ENCODE assay signal across 27 mouse cellular contexts in genomic region chr11:43790446-43790845, GRCm38 (mm10). TPM values are rescaled to one million over a fixed set of nuclear protein-coding genes. Genes with fewer than 3 reads are reported as not detected.
DNase-seq lines count a peak whose midpoint lies in the region; ATAC-seq and TF ChIP-seq lines count a peak whose summit lies in the region.
"Had no signal": no experiment of that assay in that cellular context is flagged by ENCODE, and none has a peak within 500 bp of the region (broad histone marks: within the 10 kb centered on the region; RNA-seq: fewer than 3 reads in every experiment).

No protein-coding gene starts in this region.

- no peak for TF ChIP-seq CTCF in heart, postnatal 0 days (IDR thresholded peaks at IDR 0.05; ENCODE audit: low read depth)
- TF ChIP-seq CTCF in left cerebral cortex, adult 2 months (IDR thresholded peaks at IDR 0.05), result no peak

- H3K9ac ChIP-seq in lung, embryonic 16.5 days (ENCODE audit: low read length), result no peak overlapping the region
- no peak overlapping the region for H3K9ac ChIP-seq in heart, postnatal 0 days (replicated peaks; ENCODE audit: low read depth, low read length)
- H3K9ac ChIP-seq: embryonic facial prominence, embryonic 13.5 days; forebrain, embryonic 13.5 days; hindbrain, embryonic 13.5 days; limb, embryonic 13.5 days; liver, embryonic 12.5 days; lung, embryonic 14.5 days; midbrain, embryonic 12.5 days; neural tube, embryonic 15.5 days; stomach, embryonic 15.5 days had no signal

- peak; percentile 86; the same call in 1 of the 2 replicates for TF ChIP-seq EP300 in heart, postnatal 0 days (IDR thresholded peaks at IDR 0.05; ENCODE audit: low read depth)

- H3K9me3 ChIP-seq in lung, embryonic 16.5 days (ENCODE audit: control insufficient read depth, low read length), result no peaks in the 10 kb centered on the region
- H3K9me3 ChIP-seq in heart, postnatal 0 days (replicated peaks; ENCODE audit: control insufficient read depth, low read length), result no peaks in the 10 kb centered on the region
- H3K9me3 ChIP-seq: embryonic facial prominence, embryonic 13.5 days; forebrain, embryonic 13.5 days; hindbrain, embryonic 13.5 days; limb, embryonic 13.5 days; liver, embryonic 12.5 days; neural tube, embryonic 15.5 days; stomach, embryonic 15.5 days had no signal

- H3K4me2 ChIP-seq in lung, embryonic 16.5 days (ENCODE audit: low read depth, low read length), result no peak overlapping the region
- peak overlapping the region; percentile 12; the same call in 1 of the 2 replicates for H3K4me2 ChIP-seq in heart, postnatal 0 days (ENCODE audit: low read depth, low read length)
- H3K4me2 ChIP-seq: embryonic facial prominence, embryonic 13.5 days; forebrain, embryonic 13.5 days; hindbrain, embryonic 13.5 days; limb, embryonic 13.5 days; liver, embryonic 12.5 days; lung, embryonic 14.5 days; midbrain, embryonic 12.5 days; neural tube, embryonic 15.5 days; stomach, embryonic 15.5 days had no signal

- H3K4me1 ChIP-seq in lung, embryonic 16.5 days (replicated peaks; ENCODE audit: control insufficient read depth, insufficient read depth, low read length), result no peaks in the 10 kb centered on the region
- H3K4me1 ChIP-seq in heart, postnatal 0 days (ENCODE audit: control insufficient read depth, insufficient read depth), result peaks cover 17% of the 10 kb centered on the region
- H3K4me1 ChIP-seq: embryonic facial prominence, embryonic 13.5 days; forebrain, embryonic 13.5 days; hindbrain, embryonic 13.5 days; limb, embryonic 13.5 days; liver, embryonic 12.5 days; midbrain, embryonic 12.5 days; neural tube, embryonic 15.5 days; stomach, embryonic 15.5 days had no signal

- H3K27ac ChIP-seq in lung, embryonic 16.5 days (ENCODE audit: low read length), result no peak overlapping the region
- H3K27ac ChIP-seq in heart, postnatal 0 days (ENCODE audit: low read depth), result peak overlapping the region; percentile 77
- no peak overlapping the region for H3K27ac ChIP-seq in left cerebral cortex, adult 2 months
- H3K27ac ChIP-seq: embryonic facial prominence, embryonic 13.5 days; forebrain, embryonic 13.5 days; hindbrain, embryonic 13.5 days; limb, embryonic 13.5 days; liver, embryonic 12.5 days; midbrain, embryonic 12.5 days; neural tube, embryonic 15.5 days; stomach, embryonic 15.5 days had no signal

- peak; percentile 54; the same call in 1 of the 2 replicates for ATAC-seq in lung, embryonic 16.5 days (ENCODE audit: low read depth)
- ATAC-seq in heart, postnatal 0 days (ENCODE audit: insufficient read depth, low read depth), result peak; percentile 88
- ATAC-seq: CD4-positive, CD25-positive, alpha-beta regulatory T cell, adult 4 months; forebrain, embryonic 13.5 days; liver, embryonic 12.5 days had no signal

- H3K4me3 ChIP-seq in lung, embryonic 16.5 days (ENCODE audit: low read length), result no peak overlapping the region
- H3K4me3 ChIP-seq in heart, postnatal 0 days (ENCODE audit: low read depth, low read length), result no peak overlapping the region
- no peak overlapping the region for H3K4me3 ChIP-seq in left cerebral cortex, adult 2 months
- H3K4me3 ChIP-seq: embryonic facial prominence, embryonic 13.5 days; erythroblast, embryonic 14.5 days; forebrain, embryonic 13.5 days; hindbrain, embryonic 13.5 days; limb, embryonic 13.5 days; liver, embryonic 12.5 days; midbrain, embryonic 12.5 days; neural tube, embryonic 15.5 days; stomach, embryonic 15.5 days had no signal

- intact Hi-C loops in left cerebral cortex, adult 2 months (cut with DNase I), result no loop called here

- no peaks in the 10 kb centered on the region for H3K36me3 ChIP-seq in lung, embryonic 16.5 days (ENCODE audit: control insufficient read depth, insufficient read depth, low read length)
- H3K36me3 ChIP-seq in heart, postnatal 0 days (replicated peaks; ENCODE audit: control insufficient read depth, insufficient read depth, low read length), result no peaks in the 10 kb centered on the region
- H3K36me3 ChIP-seq: embryonic facial prominence, embryonic 13.5 days; hindbrain, embryonic 13.5 days; limb, embryonic 13.5 days; liver, embryonic 12.5 days; midbrain, embryonic 12.5 days; neural tube, embryonic 15.5 days; stomach, embryonic 15.5 days had no signal

- no peaks in the 10 kb centered on the region for H3K27me3 ChIP-seq in lung, embryonic 16.5 days (ENCODE audit: control insufficient read depth, insufficient read depth, low read depth, low read length)
- no peaks in the 10 kb centered on the region for H3K27me3 ChIP-seq in heart, postnatal 0 days (ENCODE audit: control insufficient read depth, insufficient read depth, low read length)
- H3K27me3 ChIP-seq: embryonic facial prominence, embryonic 13.5 days; forebrain, embryonic 13.5 days; hindbrain, embryonic 13.5 days; limb, embryonic 13.5 days; liver, embryonic 12.5 days; midbrain, embryonic 12.5 days; neural tube, embryonic 15.5 days; stomach, embryonic 15.5 days had no signal

- WGBS in lung, embryonic 16.5 days, result 63% methylated on average over 6 of the region's 6 CpGs
- 42% methylated on average over 6 of the region's 6 CpGs for WGBS in heart, postnatal 0 days

- DNase-seq in adrenal gland, postnatal 10 days, result peak; percentile 12
- no peak for DNase-seq in adrenal gland, adult 8-10 months
- DNase-seq in kidney, adult 11 months, result peak; percentile 9
- DNase-seq in kidney, adult 18-20 months, result no peak
- no peak for DNase-seq in lung, postnatal 25 days (ENCODE audit: low spot score)
- peak; percentile 83 for DNase-seq in heart, postnatal 0 days (ENCODE audit: low spot score)
- no peak for DNase-seq in left cerebral cortex, adult 2 months (ENCODE audit: extremely low spot score in 1 of 2, low spot score in 2 of 2)
- DNase-seq: cerebellum, adult 2 months; cerebellum, postnatal 25 days; embryo, embryonic 11 days; gastrocnemius, postnatal 36 days; layer of hippocampus, postnatal 36 days; lung, embryonic 14.5 days; right cerebral cortex, adult 18-20 months; right cerebral cortex, postnatal 4 days; thymus, postnatal 25 days had no signal

RNA-seq across cellular contexts. Expression of gene Ttc1, which starts 42.6 kb away (rescaled TPM):
- total RNA-seq in adrenal gland, postnatal 10 days (2021), result 10 to 100 TPM; 46.2 to 48.8 TPM
- total RNA-seq in adrenal gland, adult 8-10 months (2022), result 10 to 100 TPM; 62.0 to 69.8 (median 64.8) TPM
- 57.9 and 64.6 TPM in 2 replicates for polyA plus RNA-seq in lung, embryonic 16.5 days (2015; fragmentation: Nextera tagmentation; extraction: Ambion mirVana)
- 16.4 and 30.5 TPM in 2 replicates for total RNA-seq in heart, postnatal 0 days (2014; rRNA removed; ENCODE audit: low replicate concordance)
- polyA plus RNA-seq in heart, postnatal 0 days (2015; fragmentation: Nextera tagmentation; extraction: Ambion mirVana), result 66.8 and 68.7 TPM in 2 replicates
- 10 to 100 TPM; 56.3 to 62.9 TPM for total RNA-seq in left cerebral cortex, adult 2 months (2021)

Comparison
In these comparisons a context has a peak if more than half of its experiments do, and no peak if none do; other contexts are left out.
1. DNase-seq: peak in adrenal gland, postnatal 10 days (single experiment), kidney, adult 11 months (single experiment) and heart, postnatal 0 days (single experiment); none in adrenal gland, adult 8-10 months (single experiment), kidney, adult 18-20 months (single experiment), lung, postnatal 25 days (single experiment) and left cerebral cortex, adult 2 months (0 of 2).